Mouse (Mus musculus) spleen, adult 2 months (tissue): ENCODE measurements around the gene Homer2.

ENCODE experiments used
- CTCF ChIP-seq: fragments of 200-500 bp; IDR thresholded peaks from 2 replicates; pipeline ENCODE4 v1.5.1; 2011; ENCODE audit warnings: mild to moderate bottlenecking, inconsistent platforms; ENCODE audit not compliant: insufficient read depth, insufficient read length, insufficient replicate concordance; ENCODE audit errors: extremely low read depth
- POLR2A ChIP-seq: fragments of 200-500 bp; IDR thresholded peaks from 2 replicates; pipeline ENCODE4 v1.6.1; 2011; ENCODE audit warnings: low read depth, low read length, inconsistent platforms

DNA sequence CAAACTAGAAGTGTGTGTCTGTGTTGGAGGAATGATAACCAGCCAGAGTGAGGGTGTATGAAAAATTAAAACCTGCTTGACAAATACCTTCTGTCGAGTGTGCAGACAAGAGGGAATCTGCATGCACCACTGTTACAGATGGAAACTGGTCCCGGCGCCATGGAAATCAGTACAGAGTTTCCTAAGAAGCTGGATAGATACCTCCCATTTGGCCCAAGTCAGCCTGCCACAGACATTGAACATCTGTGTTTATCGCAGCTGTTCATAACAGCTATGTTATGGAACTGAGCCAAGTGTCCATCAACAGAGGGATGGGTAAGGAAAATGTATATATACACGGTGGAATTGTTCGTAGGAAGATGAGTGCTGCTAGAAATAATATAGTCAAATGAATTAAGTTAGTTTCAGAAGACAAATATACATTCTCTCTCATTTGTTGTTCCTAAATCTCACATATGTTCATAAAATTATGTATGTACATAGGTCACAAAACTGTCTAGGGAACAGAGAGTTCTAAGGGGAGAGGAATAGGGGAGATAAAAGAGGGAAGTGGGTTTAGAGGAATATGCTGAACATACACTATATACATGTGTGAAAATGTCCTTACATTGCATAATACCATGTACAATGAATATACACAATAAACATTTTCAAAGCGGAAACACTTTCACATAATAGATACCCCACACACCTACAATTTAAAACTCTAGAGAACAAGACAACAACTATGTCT is 149.9 kb downstream of the Homer2 start:
- no peak for TF ChIP-seq CTCF
- no peak for TF ChIP-seq POLR2A
